Mouse (Mus musculus) limb, embryonic 14.5 days (tissue): ENCODE data around the gene Prss48. TPM values are rescaled to one million over a fixed set of nuclear protein-coding genes. Genes with fewer than 3 reads are reported as not detected.

Experiments
- ATAC-seq: fragments of 200-750 bp; cut with Nextera tagmentation; 2 replicates; pipeline ENCODE4 v1.8.0; 2017; ENCODE audit warnings: low read depth, moderate number of reproducible peaks, moderate TSS enrichment; ENCODE audit not compliant: low FRiP score
- DNase-seq: peaks from one replicate; pipeline ENCODE4 v3.0.0-alpha.2; 2015; ENCODE audit warnings: low spot score
- H3K27ac ChIP-seq: fragments of 300-500 bp; sonication (generic); replicated peaks from 2 replicates; pipeline ENCODE4 v1.5.1; 2014; ENCODE audit warnings: low read depth, mild to moderate bottlenecking, low read length, moderate library complexity, mixed read lengths
- H3K27me3 ChIP-seq: fragments of 300-500 bp; sonication (generic); 2 replicates; pipeline ENCODE4 v1.6.1; 2014; ENCODE audit warnings: low read length, mixed read lengths; ENCODE audit not compliant: control insufficient read depth, insufficient read depth
- H3K36me3 ChIP-seq: fragments of 300-500 bp; sonication (generic); 2 replicates; pipeline ENCODE4 v1.6.1; 2014; ENCODE audit warnings: mild to moderate bottlenecking, low read length, moderate library complexity, mixed read lengths; ENCODE audit not compliant: control insufficient read depth, insufficient read depth
- H3K4me1 ChIP-seq: fragments of 300-500 bp; sonication (generic); 2 replicates; pipeline ENCODE4 v1.6.1; 2014; ENCODE audit warnings: antibody characterized with exemption, low read length, mixed read lengths; ENCODE audit not compliant: control insufficient read depth, insufficient read depth
- H3K4me2 ChIP-seq: fragments of 300-500 bp; sonication (generic); replicated peaks from 2 replicates; pipeline ENCODE4 v1.6.1; 2014; ENCODE audit warnings: low read depth, mild to moderate bottlenecking, low read length, moderate library complexity; ENCODE audit not compliant: severe bottlenecking
- H3K4me3 ChIP-seq: fragments of 300-500 bp; sonication (generic); replicated peaks from 2 replicates; pipeline ENCODE4 v1.5.1; 2014; ENCODE audit warnings: low read length
- H3K9ac ChIP-seq: fragments of 300-500 bp; sonication (generic); 2 replicates; pipeline ENCODE4 v1.6.1; 2014; ENCODE audit warnings: mild to moderate bottlenecking, low read depth, low read length, moderate library complexity; ENCODE audit not compliant: severe bottlenecking
- H3K9me3 ChIP-seq: fragments of 300-500 bp; sonication (generic); 2 replicates; pipeline ENCODE4 v1.6.1; 2016; ENCODE audit warnings: low read length; ENCODE audit not compliant: control insufficient read depth
- POLR2A ChIP-seq: fragments of 200-500 bp; IDR thresholded peaks from 2 replicates; pipeline ENCODE4 v1.8.0; 2012; ENCODE audit warnings: inconsistent platforms, mild to moderate bottlenecking, moderate library complexity, borderline replicate concordance; ENCODE audit not compliant: insufficient read depth, insufficient read length; ENCODE audit errors: extremely low read depth
- WGBS: fragments of 180-500 bp; shearing (Covaris S2); extraction: QIAGEN DNeasy Blood & Tissue Kit; methylation state at CpG from one replicate; pipeline ENCODE4 v1.1.7; 2014; 5-methylcytosine and 5-hydroxymethylcytosine counted together
- polyA plus RNA-seq, 2 experiments: library from polyadenylated mRNA; depleted of rRNA in 1 of 2; stranded (reverse) in 1 of 2; unstranded in 1 of 2; fragments of >200 nt; fragmentation: Nextera tagmentation in 1 of 2; extraction: Ambion mirVana in 1 of 2; gene quantifications; 2 replicates each; pipeline versions ENCODE4 v1.2.1 to v1.2.3; 2012 to 2014

Prss48 gene
- polyA plus RNA-seq, 2 experiments: not detected

GRCm38 (mm10) chr3:86001271-86001670 is 1.0 kb downstream of the Prss48 start:
- Histone ChIP-seq H3K9me3 (no peaks in the 10 kb centered on the region), H3K9ac (no peak overlapping the region), H3K27me3 (no peaks in the 10 kb centered on the region), H3K4me3 (no peak overlapping the region), H3K4me2 (no peak overlapping the region), H3K4me1 (no peaks in the 10 kb centered on the region), H3K36me3 (no peaks in the 10 kb centered on the region), H3K27ac (no peak overlapping the region)
- DNase-seq (no peak), ATAC-seq (no peak)
- 95% methylated on average over 3 of the region's 3 CpGs for WGBS
- no peak for TF ChIP-seq POLR2A

GRCm38 (mm10) chr3:85994645-85995044 is 7.6 kb downstream of the Prss48 start:
- no peak for DNase-seq
- no peak overlapping the region for H3K4me2 ChIP-seq
- 66% methylated on average over 4 of the region's 4 CpGs for WGBS
- no peak for ATAC-seq
- H3K4me3 ChIP-seq: no peak overlapping the region
- no peak overlapping the region for H3K27ac ChIP-seq
- no peak for TF ChIP-seq POLR2A
- H3K9me3 ChIP-seq: no peaks in the 10 kb centered on the region
- H3K4me1 ChIP-seq: no peaks in the 10 kb centered on the region
- no peaks in the 10 kb centered on the region for H3K36me3 ChIP-seq
- no peaks in the 10 kb centered on the region for H3K27me3 ChIP-seq
- no peak overlapping the region for H3K9ac ChIP-seq

GRCm38 (mm10) chr3:85993744-85994143 is 8.5 kb downstream of the Prss48 start:
- WGBS: 73% methylated on average over 11 of the region's 11 CpGs
- no peak for DNase-seq
- no peak overlapping the region for H3K4me3 ChIP-seq

DNA sequence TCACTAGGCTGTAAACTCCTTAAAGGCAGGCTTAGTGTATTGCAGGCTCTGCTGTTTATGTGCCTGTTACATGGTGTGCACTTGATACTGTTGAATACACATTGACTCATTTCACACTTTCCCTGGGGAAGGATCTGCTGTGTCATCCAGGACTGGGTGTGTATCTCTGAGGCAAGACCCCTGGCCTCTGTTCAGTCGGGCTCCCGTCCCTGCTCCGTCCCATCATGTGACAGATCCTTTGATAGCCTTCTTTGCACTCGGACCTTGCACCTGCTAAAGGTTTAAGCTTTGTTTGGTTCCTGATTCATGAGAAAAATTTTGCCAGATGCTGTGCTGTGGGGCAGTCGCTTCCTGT is 10.5 kb downstream of the Prss48 start:
- H3K4me2 ChIP-seq: no peak overlapping the region
- DNase-seq: no peak
- 74% methylated on average over 5 of the region's 5 CpGs for WGBS
- H3K27me3 ChIP-seq: no peaks in the 10 kb centered on the region
- no peaks in the 10 kb centered on the region for H3K9me3 ChIP-seq
- no peak for TF ChIP-seq POLR2A
- no peak overlapping the region for H3K27ac ChIP-seq
- H3K4me1 ChIP-seq: no peaks in the 10 kb centered on the region
- no peak for ATAC-seq
- H3K4me3 ChIP-seq: no peak overlapping the region
- no peaks in the 10 kb centered on the region for H3K36me3 ChIP-seq
- no peak overlapping the region for H3K9ac ChIP-seq

More at GRCm38 (mm10) chr3:85993744-85994143, 8.5 kb downstream of the Prss48 start:
- no peaks in the 10 kb centered on the region for H3K36me3 ChIP-seq
- H3K27ac ChIP-seq: no peak overlapping the region
- H3K4me1 ChIP-seq: no peaks in the 10 kb centered on the region
- no peaks in the 10 kb centered on the region for H3K9me3 ChIP-seq
- TF ChIP-seq POLR2A: no peak
- H3K4me2 ChIP-seq: no peak overlapping the region
- no peak overlapping the region for H3K9ac ChIP-seq
- H3K27me3 ChIP-seq: no peaks in the 10 kb centered on the region
- no peak for ATAC-seq

GRCm38 (mm10) chr3:85991140-85991801 is 11.0 kb downstream of the Prss48 start:
- Histone ChIP-seq H3K36me3 (no peaks in the 10 kb centered on the region), H3K4me2 (no peak overlapping the region), H3K9me3 (no peaks in the 10 kb centered on the region), H3K4me3 (no peak overlapping the region), H3K4me1 (no peaks in the 10 kb centered on the region), H3K27me3 (no peaks in the 10 kb centered on the region), H3K9ac (no peak overlapping the region), H3K27ac (no peak overlapping the region)
- ATAC-seq (no peak), DNase-seq (no peak)
- no peak for TF ChIP-seq POLR2A
- WGBS: 70% methylated on average over 6 of the region's 6 CpGs
